Mouse (Mus musculus): ENCODE results near the gene Atg4d.

DNA sequence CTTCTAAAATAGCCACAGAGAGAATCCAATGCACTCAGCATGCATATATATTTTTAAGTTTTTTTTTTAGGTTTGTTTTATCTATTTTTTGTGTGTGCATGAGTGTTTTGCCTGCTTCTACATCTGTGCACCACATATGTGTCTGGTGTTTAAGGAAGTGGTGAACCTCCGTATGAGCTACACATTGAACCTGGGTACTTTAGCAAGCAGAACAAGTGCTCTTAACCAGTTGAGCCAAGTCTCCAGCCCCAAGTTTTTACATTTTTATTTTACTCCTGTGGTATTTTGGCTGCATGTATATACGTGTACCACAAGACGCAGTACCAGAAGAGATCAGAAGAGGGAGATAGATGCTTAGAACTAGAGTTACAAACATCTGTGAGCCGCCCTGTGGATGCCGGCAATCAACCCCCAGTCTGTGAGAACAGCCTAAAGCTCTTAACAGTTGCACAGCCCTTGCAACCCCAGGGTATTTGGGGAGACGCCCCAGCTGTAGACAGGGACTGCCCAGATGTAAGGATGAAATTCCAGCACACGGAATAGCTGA lies 43.6 kb upstream of the Atg4d start:
- no peak for TF ChIP-seq POLR2A (IDR thresholded peaks at IDR 0.05; ENCODE audit: extremely low read depth, insufficient read depth, low read length)
- peak; percentile 48 for TF ChIP-seq CTCF (IDR thresholded peaks at IDR 0.05; ENCODE audit: low read depth, low read length)
